Mouse (Mus musculus) naive thymus-derived CD4-positive, alpha-beta T cell, adult 2 months (primary cell): ENCODE results near the gene Tmem11.
"Not testable (repeated sequence)": the region's sequence is repeated elsewhere in the genome, so short reads cannot be mapped to it uniquely, and the experiment has no call there.

Source experiments
- DNase-seq: peaks from one replicate; pipeline ENCODE4 v3.0.0-alpha.2; 2011; ENCODE audit warnings: low read depth

The Tmem11 gene

DNA sequence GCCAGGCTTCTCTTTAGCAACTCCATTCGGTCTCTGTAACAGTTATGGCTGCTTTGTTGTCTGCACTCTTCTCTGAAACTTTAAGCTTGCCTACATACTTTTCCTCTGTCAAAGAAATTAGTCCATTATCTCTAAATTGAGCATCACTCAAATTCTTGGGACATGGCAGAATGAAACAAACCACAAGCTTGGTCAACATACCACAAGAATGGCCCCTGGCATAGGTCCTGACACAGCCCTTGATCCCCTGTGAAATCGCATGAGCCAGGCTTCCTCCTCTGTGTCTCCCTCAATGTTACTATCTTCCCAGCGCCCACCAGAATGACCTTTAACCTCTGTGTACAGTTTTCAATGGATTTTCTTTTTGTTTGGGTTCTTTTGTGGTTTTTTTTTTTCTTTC, 3.3 kb upstream of the Tmem11 start:
- no peak for DNase-seq

DNA sequence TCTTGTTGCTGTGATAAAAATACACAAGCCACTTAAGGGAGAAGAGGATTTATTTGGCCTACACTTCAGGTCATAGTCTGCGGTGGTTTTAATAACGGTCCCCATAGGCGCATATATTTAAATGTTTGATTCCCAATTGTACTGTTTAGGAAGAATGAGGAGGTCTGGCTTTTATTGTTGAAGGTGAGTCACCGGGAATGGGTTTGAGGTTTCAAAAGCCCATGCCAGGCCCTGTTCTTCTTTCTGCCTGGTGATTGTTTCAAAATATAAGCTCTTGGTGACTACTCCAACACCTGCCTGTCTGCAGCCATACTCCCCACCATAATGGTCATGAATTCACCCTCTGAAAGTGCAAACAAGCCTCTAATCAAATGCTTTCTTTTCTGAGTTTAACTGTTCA, 1.5 kb upstream of the Tmem11 start:
- no peak for DNase-seq

DNA sequence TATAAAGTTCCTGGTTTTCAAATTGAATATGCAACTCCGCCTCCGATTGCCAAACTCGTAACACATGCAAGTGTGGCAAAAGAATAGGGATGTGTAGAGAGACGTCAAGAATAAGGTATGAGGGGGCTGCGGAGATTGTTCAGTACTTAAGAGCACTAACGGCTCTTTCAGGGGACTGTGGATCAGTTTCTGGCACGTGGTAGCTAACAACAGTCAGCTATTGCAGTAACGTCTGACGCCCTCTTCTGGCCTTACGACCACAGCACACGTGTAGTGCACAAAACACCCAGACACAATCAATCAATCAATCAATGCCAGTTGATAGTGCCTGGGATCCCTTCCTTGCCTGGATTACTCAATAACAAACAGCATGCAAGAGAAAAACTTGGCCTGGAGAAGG, 351 bp upstream of the Tmem11 start:
- peak; percentile 88 for DNase-seq

DNA sequence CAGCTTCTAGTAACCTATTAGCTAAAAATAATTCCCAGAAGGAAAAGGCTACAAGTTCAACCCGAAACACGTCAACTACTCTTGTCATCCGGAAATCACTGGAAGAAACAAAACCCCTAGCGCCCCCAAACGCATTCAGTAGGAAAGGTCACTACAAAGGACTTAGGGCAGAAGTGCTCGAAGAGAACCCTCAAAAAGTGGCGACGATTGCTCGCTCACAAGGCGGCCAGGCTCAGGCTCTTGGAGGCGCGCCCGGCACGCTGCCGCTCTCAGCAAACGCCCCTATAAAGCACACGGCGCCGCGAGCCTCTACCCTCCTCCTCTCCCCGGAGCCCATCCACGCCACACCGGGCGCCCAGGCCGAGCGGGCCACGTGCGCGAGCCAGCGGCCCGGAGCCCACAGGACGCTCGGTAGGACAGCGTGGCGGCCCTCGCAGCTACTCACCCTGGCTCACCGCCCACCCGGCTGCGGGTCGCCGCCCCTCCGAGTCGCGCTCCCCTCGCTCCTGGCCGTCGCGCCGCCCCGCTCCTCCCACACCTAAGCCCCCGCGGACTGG, 938 bp downstream of the Tmem11 start:
- no peak for DNase-seq

DNA sequence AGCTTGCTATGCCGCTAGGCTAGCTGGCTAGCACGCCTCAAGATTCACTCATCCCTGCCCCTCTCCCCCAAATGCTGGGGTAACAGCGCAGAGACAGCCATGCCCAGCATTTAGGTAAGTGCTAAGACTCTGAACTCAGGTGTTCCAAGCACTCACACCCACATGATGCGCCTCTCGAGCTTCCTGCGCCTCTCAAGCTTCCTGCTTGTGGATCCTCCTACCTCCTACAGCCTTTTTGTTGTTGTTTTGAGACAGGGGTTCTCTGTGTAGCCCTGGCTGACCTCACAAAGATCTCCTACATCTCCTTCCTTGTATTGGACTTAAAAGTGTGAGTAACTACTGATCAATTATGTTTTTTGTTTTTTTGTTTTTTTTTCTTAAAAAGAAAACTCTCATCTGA, 6.0 kb downstream of the Tmem11 start:
- peak; percentile 54 for DNase-seq

DNA sequence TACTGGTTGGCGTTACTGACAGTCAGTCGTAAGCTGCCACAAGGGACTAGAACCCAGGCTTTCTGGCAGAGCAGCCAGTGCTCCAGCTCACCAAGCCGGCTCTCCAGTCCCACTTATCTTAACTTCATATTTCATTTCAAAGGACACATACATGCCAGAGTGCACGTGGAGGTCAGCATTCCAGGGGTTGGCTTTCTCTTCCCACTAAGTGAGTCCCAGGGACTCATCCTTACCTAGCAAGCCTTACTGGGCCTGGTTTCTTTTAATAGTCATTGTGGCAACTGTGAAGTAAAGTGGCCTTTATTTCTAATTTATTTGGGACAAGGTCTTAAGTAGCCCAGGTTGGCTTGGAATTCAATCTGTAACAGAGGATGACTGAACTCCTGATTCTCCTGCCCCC, 7.7 kb downstream of the Tmem11 start:
- DNase-seq = no peak

DNA sequence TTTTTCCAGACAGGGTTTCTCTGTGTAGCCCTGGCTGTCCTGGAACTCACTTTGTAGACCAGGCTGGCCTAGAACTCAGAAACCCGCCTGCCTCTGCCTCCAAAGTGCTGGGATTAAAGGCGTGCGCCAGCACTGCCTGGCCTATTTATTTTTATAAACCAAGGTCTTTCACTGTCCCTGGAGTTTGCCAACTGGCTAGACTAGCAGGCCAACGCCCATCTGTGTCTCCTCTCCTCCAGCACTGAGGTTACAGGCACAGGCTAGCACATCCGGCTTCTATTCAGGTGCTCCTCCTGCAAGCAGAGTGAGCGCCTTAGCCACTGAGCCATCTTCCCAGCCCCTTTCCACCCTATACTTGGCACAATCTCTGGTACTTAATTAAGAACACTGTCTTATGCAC, 9.6 kb downstream of the Tmem11 start:
- not testable (repeated sequence) for DNase-seq

DNA sequence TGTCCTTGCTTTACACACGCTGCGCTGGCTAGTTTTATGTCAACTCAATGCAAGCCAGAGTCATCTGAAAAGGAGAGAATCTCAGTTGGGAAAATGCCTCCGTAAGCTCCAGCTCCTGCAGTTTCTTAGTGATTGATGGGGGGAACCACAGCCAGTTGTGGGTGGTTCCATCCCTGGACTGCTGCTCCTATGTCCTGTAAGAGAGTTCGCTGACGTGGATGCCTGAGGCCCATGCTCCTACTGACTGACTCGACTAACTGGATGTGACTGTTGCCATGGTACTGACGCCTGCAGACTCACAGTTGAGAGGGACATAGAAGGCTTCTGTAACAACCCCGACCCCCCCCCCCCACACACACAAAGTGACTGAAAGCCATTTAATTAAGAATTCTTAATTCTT, 11.2 kb downstream of the Tmem11 start:
- DNase-seq = no peak

DNA sequence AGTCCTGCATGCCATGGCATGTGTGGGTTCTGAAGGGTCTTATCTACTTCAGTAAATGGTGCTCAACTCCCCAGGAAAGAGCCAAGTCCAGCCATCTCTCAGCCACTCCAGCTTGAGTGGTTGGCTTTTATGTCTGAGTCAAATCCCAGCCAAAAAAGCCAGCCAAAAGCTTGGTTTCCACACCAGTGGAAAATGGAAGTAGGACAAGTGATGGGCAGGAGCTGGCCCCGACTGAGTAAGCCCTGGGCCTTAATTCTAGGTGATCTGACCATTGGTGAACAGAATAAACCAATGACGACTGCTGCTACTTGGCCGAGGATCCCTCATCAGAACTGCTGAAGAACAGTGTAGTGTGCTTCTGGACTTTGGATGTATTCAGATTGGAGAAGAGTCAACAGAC, 11.6 kb downstream of the Tmem11 start:
- DNase-seq = no peak

DNA sequence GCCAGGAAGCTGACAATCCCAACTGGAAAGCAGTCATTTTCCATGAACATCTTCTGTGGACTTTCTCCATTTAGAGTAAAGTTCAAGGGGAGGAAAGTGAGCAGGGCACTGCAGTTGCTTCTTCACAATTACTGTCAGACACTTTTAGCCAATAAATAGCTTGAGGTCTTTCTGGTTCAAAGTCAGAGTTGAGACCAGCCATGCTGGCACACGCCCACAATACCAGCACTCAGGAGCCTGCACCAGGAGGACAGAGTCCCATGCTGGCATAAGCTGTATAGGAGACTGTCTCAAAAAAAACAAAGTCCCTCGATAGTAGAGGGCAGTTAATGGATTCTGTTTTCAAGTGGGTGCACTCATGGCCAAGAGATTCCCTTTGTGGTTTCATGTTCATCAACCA, 13.1 kb downstream of the Tmem11 start:
- DNase-seq = no peak

DNA sequence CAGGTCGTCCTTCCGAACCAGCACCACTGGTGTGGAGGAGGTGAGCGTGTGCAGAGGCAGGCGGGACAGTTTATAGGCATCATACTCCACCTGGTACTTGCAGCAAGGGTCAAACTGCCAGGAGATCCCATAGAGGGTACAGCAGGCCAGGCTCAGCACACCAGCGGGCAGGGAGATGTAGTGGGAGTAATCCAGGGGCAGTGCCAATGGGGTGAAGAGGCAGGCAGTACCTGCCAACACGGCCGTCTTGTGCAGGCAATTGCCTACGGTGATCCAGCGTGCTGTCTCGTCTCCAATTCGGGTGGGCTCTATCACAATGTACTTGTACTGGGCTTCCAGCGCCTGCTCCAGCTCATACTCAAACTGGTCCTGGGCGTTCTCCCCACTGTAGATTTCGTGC, 14.2 kb downstream of the Tmem11 start:
- no peak for DNase-seq

DNA sequence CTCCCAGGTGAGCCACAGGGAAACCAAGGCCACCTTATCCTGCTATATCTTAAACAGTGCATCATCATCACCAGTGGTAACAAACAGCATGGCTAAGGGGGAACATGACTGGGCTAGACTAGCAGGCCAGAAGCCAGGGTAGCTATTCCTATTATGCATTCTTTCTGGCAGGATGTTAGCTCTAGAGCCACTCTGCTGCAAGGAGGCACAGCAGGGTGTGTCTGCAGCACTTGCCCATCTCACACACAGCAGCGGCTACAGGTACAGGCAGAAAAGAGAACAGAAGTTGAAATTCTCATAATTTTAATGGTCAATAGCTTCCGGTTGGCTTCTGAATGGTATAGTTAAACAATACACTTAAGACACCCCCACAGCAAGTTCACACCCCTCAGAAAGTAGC, 14.9 kb downstream of the Tmem11 start:
- no peak for DNase-seq

DNA sequence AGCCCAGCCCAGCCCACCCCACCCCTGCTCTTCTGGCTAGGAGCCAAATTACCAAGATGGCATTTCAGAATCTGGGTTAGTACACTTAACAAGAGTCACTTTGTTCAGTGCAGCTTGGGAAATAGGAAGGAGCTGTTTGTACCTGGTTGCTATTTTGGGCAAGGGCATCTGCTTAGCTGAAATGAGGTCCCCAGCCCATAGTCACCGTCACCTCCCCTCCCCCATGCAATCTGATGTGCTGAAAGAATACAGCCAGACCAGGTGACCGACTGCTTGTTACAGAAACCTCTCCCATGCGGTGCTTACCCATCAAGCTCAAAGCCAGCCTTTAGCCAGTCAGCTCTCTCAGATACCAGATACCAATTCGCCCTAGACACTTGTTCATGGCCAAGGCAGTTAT, 15.9 kb downstream of the Tmem11 start:
- no peak for DNase-seq

DNA sequence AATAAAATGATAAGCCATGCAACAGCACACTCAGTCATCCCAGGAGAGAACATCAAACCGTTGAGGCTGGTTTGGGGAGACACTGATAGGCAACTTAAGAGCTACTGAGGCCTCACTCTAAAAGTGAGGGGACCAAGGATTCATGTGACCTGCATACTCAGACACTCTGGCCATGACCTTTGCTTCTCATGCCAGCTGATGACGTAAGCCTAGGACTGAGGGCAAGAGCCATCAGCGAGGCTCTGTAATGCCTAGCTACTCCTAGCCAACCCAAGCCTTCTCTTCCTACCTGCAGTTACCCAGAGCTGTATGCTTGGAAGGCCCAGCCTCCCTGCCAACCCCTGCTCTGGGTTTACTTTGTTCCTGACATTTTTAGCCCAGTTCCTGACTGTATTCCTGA, 17.1 kb downstream of the Tmem11 start:
- DNase-seq = no peak

DNA sequence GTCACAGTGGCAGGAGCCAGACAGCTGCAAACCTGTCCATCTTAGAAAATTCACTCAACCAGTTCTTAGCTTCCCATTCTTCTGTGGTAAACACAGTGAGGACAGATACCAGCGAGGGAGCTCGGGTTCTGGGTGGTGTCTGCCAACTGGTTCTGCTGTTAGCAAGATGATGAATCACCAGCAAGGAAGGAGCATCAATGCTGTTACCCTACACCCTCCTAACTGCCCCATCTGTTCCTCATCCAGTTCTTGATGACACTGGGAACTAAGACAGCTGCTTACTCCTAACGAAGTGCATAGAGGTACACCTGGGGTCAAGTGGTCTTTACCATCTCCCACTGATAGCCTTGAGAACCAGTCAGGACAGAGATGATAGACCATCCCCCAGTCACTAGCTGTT, 22.5 kb downstream of the Tmem11 start:
- no peak for DNase-seq

DNA sequence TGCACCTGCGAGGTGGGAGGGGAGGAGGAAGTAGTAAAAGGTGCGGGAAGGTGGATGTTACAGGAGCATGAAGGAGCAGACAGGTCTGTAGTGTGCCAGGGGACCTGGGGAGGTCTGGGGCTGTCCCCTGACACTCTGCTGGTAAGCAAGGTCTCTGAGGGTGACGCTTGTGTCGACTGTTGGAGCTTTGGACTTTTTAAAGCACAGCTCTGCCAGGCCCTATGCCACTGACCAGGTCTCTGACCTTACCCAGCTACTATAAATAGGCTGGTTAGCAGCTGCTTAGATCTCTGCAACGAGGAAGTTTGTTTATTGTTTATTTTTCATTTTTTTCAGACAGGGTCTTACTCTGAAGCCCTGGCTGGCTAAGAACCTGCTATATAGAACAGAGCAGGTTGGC, 33.7 kb downstream of the Tmem11 start:
- no peak for DNase-seq

DNA sequence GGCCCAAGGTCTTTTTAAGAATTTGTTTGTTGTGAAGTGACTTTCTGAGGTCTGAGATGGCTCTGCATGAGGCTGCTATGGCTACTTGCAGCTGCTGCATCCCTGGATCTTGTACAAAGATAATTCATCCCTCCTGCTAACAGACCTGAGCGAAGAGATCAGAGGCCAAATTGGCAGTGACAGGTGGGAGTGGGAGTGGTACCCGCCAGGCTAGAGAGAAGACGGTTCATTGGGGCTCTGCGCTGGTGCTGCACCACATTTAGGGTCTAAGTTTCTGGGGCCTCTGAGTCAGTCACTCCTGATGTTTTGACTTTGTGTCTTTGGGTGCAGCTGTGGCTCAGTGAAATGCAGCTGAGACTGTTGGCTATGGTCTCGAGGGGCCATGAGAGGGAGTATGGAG, 35.7 kb downstream of the Tmem11 start:
- no peak for DNase-seq

DNA sequence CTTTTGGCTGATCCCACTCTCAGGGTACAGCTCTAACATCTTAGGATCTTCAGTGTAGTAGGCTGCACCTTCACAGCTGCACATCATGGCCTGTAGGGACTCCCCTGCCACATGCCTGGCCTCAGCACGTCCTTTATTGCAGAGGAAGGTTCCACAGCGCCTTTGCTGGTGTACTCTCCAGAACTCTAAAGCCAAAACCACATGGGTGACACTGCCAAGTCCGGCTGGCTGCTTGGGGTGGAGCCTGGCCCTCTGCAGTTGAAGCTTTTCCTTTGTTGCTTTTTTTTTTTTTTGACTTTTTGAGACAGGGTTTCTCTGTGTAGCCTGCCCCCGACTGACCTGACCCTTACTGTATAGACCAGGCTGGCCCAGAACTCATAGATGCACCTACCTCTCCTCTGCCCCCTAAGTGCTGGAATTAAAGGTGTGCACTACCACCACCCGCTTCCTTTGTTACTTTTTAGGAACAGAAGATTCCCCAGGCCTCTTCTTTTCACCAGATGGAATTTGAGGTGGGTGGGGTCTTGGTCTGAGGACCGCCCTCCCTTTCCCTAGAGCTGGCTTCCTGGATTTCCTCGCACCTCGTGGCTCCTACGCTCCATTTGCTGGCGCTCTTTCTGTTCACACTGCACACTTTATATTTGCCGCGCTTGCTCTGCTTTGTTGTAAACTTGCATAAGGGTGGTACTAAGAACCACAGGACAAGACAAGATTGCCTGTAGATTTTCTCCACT, 37.4 kb downstream of the Tmem11 start:
- DNase-seq = no peak

DNA sequence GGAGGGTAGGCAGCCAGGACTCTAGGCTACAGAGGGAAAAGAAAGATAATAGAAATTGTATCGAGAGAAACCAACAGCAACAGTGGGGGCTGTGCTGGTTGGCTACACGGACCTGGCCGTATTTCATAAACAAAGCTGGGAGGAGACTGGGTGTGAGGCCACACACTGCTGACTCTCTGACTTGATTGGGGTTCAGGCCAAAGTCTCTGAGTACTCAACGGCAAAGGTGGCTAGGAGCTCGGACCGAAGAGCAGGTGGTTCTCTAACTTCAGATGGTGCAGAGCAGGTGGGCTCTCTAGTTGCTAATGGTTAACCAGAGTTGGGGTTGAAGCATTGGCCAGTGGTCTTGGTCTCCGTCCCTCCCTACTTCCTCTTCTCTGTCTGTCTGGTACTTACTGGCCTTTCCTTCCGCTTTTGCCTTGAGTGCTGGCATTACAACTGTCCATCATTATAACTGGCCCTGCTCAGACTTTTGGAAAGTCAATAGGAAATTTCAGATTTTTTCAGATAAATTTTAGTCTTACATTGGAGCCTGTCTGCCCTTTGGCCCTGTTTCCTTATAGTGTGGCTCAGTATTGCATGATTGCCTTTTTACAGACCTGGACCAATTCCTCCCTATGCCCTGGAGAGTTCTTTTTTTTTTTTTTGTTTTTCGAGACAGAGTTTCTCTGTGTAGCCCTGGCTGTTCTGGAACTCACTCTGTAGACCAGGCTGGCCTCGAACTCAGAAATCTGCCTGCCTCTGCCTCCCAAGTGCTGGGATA, 41.2 kb downstream of the Tmem11 start:
- no peak for DNase-seq

DNA sequence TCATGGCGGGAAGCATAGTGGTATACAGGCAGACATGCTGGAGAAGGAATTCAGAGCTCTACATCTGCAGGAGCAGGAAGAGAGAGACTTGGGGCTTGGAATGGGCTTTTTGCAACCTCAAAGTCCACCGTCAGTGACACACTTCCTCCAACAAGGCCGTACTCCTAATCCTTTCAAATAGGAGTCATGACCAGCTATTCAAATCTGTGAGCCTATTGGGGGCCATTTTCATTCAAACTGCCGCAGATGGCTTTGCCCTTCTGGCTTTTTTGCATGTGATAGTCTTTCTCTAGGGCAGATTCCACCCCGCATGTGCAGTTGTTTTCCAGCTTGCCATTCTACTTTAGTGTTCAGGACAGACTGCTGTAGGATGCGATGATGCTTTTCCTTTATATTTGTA, 42.2 kb downstream of the Tmem11 start:
- no peak for DNase-seq

DNA sequence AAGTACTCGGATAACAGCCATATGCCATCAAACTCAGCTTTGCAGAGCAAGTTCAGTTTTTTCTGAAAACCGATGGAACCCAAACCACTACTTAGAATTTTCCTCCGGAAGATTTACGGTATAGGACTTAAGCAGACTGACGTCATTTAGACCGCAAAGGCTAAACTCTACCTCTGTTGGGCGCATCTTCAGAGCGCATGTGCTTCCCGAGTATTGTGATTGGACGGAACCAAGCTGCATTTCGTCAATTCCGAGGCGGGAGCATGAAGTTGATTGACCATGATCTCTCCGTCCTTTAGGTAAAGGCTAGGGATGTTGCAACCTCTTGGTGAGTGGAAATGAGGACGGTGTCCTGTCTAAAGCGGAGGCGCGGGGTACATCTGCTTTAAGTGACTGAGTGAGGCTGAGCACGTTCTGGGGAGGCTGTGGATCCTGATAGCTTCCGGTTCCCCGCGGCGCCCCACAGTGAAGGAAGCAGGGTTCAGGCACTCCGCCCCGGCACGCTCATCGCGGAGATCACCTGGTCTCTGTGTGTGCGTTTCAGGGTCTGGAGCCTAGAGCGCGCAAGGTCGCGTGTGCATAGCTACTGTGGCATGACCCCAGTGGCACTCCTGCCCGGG, 48.5 kb downstream of the Tmem11 start, which contains the start of gene Dhrs7b:
TSS of gene Dhrs7b (plus strand) at position 199 of the 620 bp plus-strand sequence.
- peak; percentile 97 for DNase-seq

DNA sequence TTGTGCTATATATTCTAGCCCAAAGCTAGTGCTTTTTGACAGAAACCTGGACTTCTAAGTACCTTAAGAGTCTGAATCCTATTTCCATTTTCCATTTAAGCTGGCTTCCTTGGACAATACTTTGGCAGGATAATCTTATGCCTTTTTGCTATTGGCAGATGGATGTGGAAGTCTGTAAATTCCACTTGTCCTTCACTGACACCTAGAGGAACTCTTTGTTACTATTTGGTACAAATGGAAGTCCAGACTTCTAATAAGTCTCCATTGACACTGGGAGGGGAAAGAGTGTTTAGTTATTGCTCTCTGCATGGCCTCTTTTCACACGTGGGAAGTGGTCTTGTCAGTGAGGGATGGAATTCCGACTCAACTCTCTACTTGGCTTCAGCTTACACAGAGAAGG, 50.2 kb downstream of the Tmem11 start:
- no peak for DNase-seq
